Mouse (Mus musculus) G1E (cell line): Measurements from ENCODE around the gene Lrrc1.

Experiments
- CTCF ChIP-seq: IDR thresholded peaks from 2 replicates; pipeline ENCODE4 v1.5.1; 2012; ENCODE audit warnings: low read depth, low read length, inconsistent platforms, mixed read lengths
- GATA1 ChIP-seq: IDR thresholded peaks from 2 replicates; pipeline ENCODE4 v1.6.1; 2012; ENCODE audit warnings: borderline replicate concordance, low read length, inconsistent platforms, mixed read lengths
- POLR2AphosphoS5 ChIP-seq: IDR thresholded peaks from 2 replicates; pipeline ENCODE4 v1.6.1; 2012; ENCODE audit warnings: low read depth, low read length, inconsistent platforms; ENCODE audit not compliant: insufficient replicate concordance
- TAL1 ChIP-seq: conservative IDR thresholded peaks from 2 replicates; pipeline ENCODE4 v1.6.1; 2012; ENCODE audit warnings: low read depth, low read length, inconsistent platforms, mixed read lengths

GRCm38 (mm10) chr9:77557963-77558362 is 13.3 kb upstream of the Lrrc1 start:
- no peak for TF ChIP-seq GATA1
- TF ChIP-seq CTCF = no peak
- no peak for TF ChIP-seq POLR2AphosphoS5
- TF ChIP-seq TAL1 = no peak
